Mouse (Mus musculus) midbrain, postnatal 0 days (tissue): ENCODE measurements around the gene Tnfaip6. TPM values are rescaled to one million over a fixed set of nuclear protein-coding genes. Genes with fewer than 3 reads are reported as not detected.
A peak's percentile ranks its signal among the peaks of the same experiment; 100 is the strongest.

ENCODE experiments used
- ATAC-seq: fragments of 200-750 bp; cut with Nextera tagmentation; 2 replicates; pipeline ENCODE4 v1.8.0; 2017; ENCODE audit warnings: moderate number of reproducible peaks, mild to moderate bottlenecking, moderate TSS enrichment, moderate library complexity; ENCODE audit not compliant: low FRiP score
- DNase-seq: peaks from one replicate; pipeline ENCODE4 v3.0.0-alpha.2; 2015; ENCODE audit warnings: low spot score
- H3K27ac ChIP-seq: fragments of 300-500 bp; sonication (generic); 2 replicates; pipeline ENCODE4 v1.5.1; 2014; ENCODE audit warnings: low read depth, mild to moderate bottlenecking, low read length, mixed read lengths
- H3K27me3 ChIP-seq: fragments of 300-500 bp; sonication (generic); 2 replicates; pipeline ENCODE4 v1.6.1; 2014; ENCODE audit warnings: low read length, control low read depth, mixed read lengths; ENCODE audit not compliant: insufficient read depth
- H3K36me3 ChIP-seq: fragments of 300-500 bp; sonication (generic); 2 replicates; pipeline ENCODE4 v1.6.1; 2014; ENCODE audit warnings: low read length, control low read depth, mixed read lengths; ENCODE audit not compliant: insufficient read depth
- H3K4me1 ChIP-seq: fragments of 300-500 bp; sonication (generic); 2 replicates; pipeline ENCODE4 v1.6.1; 2014; ENCODE audit warnings: mild to moderate bottlenecking, control low read depth, antibody characterized with exemption, low read length, mixed read lengths; ENCODE audit not compliant: insufficient read depth
- H3K4me2 ChIP-seq: fragments of 300-500 bp; sonication (generic); 2 replicates; pipeline ENCODE4 v1.6.1; 2014; ENCODE audit warnings: low read depth, mild to moderate bottlenecking, low read length, mixed read lengths; ENCODE audit not compliant: poor library complexity, severe bottlenecking
- H3K4me3 ChIP-seq: fragments of 300-500 bp; sonication (generic); 2 replicates; pipeline ENCODE4 v1.5.1; 2014; ENCODE audit warnings: low read depth, mild to moderate bottlenecking, low read length, moderate library complexity
- H3K9ac ChIP-seq: fragments of 300-500 bp; sonication (generic); replicated peaks from 2 replicates; pipeline ENCODE4 v1.6.1; 2014; ENCODE audit warnings: mild to moderate bottlenecking, low read length, moderate library complexity, mixed read lengths; ENCODE audit not compliant: poor library complexity, severe bottlenecking
- H3K9me3 ChIP-seq: fragments of 300-500 bp; sonication (generic); 2 replicates; pipeline ENCODE4 v1.6.1; 2016; ENCODE audit warnings: low read length, control low read depth
- CTCF ChIP-seq: IDR thresholded peaks from 2 replicates; pipeline ENCODE4 v1.5.1; 2016; ENCODE audit warnings: antibody characterized with exemption, mild to moderate bottlenecking
- WGBS: fragments of 180-500 bp; shearing (Covaris S2); extraction: QIAGEN DNeasy Blood & Tissue Kit; methylation state at CpG from one replicate; pipeline ENCODE4 v1.1.7; 2014; 5-methylcytosine and 5-hydroxymethylcytosine counted together
- polyA plus RNA-seq: library from polyadenylated mRNA; unstranded; fragments of >200 nt; fragmentation: Nextera tagmentation; extraction: Ambion mirVana; gene quantifications from 2 replicates; pipeline ENCODE4 v1.2.1, GENCODE M21; 2015
- total RNA-seq: library from RNA; depleted of rRNA; stranded (reverse); fragments of >200 nt; gene quantifications from 2 replicates; pipeline ENCODE4 v1.2.3, GENCODE M21; 2014

Gene Tnfaip6
- total and polyA plus RNA-seq, 2 experiments from 2014 or later, result 1.6 to 3.1 TPM

DNA sequence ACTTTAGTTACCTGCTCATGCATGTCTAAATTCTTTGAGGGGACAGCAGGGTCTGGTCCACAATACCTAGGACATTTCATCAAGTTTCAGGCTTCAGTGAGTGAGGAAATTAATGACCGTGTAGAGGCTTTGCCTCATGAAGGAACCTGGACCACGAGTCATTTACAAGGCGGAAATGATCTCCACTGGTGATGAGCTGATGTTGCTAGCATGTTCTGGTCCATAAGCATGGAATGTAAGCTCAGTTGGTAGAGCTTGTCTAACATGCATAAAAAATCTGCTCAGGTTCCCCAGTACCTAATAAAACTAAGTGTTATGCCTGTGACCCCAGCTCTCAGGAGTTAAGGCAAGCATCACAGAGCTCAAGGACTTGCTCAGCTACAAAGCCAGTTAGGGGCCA lies 4.3 kb downstream of the Tnfaip6 start:
- no peak for ATAC-seq
- Histone ChIP-seq H3K4me1 (no peaks in the 10 kb centered on the region), H3K9ac (no peak overlapping the region), H3K27me3 (no peaks in the 10 kb centered on the region), H3K9me3 (no peaks in the 10 kb centered on the region), H3K4me2 (no peak overlapping the region), H3K36me3 (no peaks in the 10 kb centered on the region), H3K27ac (no peak overlapping the region), H3K4me3 (no peak overlapping the region)
- DNase-seq, result no peak
- WGBS, result 75% methylated on average over 3 of the region's 3 CpGs
- TF ChIP-seq CTCF, result no peak

DNA sequence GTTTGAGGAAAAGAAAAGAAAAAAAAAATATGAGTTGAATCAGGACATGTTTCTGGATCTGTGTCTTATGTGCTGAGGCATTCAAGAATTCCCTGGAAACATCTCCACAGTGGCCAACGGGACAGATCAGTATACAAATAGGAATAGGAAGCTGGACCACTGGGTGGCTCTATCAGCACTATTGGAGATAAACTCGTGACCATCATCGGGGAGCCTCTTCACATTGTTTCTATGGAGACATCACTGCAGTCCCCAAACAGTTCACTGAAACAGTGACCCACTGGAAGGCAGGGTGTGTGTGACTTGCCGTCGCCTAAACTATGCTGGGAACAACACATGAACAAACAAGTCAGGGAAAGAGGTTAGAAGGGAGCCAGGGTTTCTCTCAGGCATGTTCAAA lies 4.9 kb downstream of the Tnfaip6 start:
- Histone ChIP-seq H3K27ac (no peak overlapping the region), H3K9ac (no peak overlapping the region), H3K27me3 (no peaks in the 10 kb centered on the region), H3K36me3 (no peaks in the 10 kb centered on the region), H3K4me3 (no peak overlapping the region), H3K4me1 (no peaks in the 10 kb centered on the region), H3K9me3 (no peaks in the 10 kb centered on the region), H3K4me2 (no peak overlapping the region)
- WGBS, result 57% methylated on average over 5 of the region's 5 CpGs
- DNase-seq (peak; percentile 21), ATAC-seq (no peak; the same call in 1 of the 2 replicates)
- TF ChIP-seq CTCF, result no peak

DNA sequence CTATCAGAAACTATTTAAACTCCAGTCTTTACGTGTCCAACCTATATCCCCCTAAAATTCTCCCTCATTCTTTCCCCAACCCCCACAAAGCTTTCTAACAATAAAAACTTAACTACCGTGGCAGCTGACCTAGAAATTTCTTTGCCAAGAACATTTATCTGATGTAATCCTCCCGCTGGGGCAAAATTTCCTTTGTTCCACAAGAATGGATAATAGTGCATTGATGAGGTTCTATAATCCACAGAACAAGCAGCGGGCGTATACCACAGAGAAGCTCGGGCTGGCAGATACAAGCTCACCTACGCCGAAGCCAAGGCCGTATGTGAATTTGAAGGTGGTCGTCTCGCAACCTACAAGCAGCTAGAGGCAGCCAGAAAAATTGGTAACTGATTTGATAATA lies 5.7 kb downstream of the Tnfaip6 start:
- Histone ChIP-seq H3K27ac (no peak overlapping the region), H3K4me1 (no peaks in the 10 kb centered on the region), H3K9ac (no peak overlapping the region), H3K4me2 (no peak overlapping the region), H3K4me3 (no peak overlapping the region), H3K36me3 (no peaks in the 10 kb centered on the region), H3K9me3 (no peaks in the 10 kb centered on the region), H3K27me3 (no peaks in the 10 kb centered on the region)
- DNase-seq (peak; percentile 36), ATAC-seq (no peak)
- WGBS, result 56% methylated on average over 11 of the region's 11 CpGs
- no peak for TF ChIP-seq CTCF

DNA sequence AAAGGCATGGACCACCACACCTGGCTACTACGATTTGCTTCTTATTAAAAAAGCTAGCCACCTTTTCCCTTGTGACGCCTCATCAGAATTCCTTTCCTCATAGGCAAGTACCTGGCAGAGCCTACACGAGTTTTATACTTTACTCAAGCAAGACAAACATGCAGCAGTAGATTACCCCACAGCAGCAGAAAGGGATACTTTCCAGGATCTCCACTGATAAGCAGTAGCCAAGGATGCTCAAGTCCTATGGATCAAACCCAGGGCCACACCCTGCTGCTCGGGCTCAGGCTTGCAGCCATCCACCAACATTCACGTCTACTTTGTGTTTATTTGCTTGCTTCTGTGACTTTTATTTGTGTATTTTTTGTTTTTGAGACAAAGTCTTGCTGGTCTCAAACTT lies 8.2 kb downstream of the Tnfaip6 start:
- DNase-seq (no peak), ATAC-seq (no peak)
- Histone ChIP-seq H3K9me3 (no peaks in the 10 kb centered on the region), H3K9ac (no peak overlapping the region), H3K27ac (no peak overlapping the region), H3K27me3 (no peaks in the 10 kb centered on the region), H3K4me3 (no peak overlapping the region), H3K4me1 (no peaks in the 10 kb centered on the region), H3K36me3 (no peaks in the 10 kb centered on the region), H3K4me2 (no peak overlapping the region)
- WGBS, result 91% methylated on average over 5 of the region's 5 CpGs
- TF ChIP-seq CTCF, result no peak

DNA sequence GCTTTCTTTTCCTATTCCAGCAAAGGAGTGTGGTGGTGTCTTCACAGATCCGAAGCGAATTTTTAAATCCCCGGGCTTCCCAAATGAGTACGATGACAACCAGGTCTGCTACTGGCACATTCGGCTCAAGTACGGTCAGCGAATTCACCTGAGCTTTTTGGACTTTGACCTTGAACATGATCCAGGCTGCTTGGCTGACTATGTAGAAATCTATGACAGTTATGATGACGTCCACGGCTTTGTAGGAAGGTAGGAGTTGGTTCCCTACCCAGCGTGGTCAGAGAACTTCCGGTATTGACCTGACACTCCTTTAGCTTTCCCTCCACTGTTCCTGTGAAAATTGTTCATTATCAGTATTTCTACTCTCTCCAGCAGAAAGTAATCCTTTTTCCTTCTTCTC lies 13.0 kb downstream of the Tnfaip6 start:
- Histone ChIP-seq H3K36me3 (no peaks in the 10 kb centered on the region), H3K9me3 (no peaks in the 10 kb centered on the region), H3K4me1 (no peaks in the 10 kb centered on the region), H3K27me3 (no peaks in the 10 kb centered on the region), H3K9ac (no peak overlapping the region), H3K27ac (no peak overlapping the region), H3K4me2 (no peak overlapping the region), H3K4me3 (no peak overlapping the region)
- no peak for ATAC-seq
- no peak for TF ChIP-seq CTCF
- WGBS, result 94% methylated on average over 11 of the region's 11 CpGs
- no peak for DNase-seq

DNA sequence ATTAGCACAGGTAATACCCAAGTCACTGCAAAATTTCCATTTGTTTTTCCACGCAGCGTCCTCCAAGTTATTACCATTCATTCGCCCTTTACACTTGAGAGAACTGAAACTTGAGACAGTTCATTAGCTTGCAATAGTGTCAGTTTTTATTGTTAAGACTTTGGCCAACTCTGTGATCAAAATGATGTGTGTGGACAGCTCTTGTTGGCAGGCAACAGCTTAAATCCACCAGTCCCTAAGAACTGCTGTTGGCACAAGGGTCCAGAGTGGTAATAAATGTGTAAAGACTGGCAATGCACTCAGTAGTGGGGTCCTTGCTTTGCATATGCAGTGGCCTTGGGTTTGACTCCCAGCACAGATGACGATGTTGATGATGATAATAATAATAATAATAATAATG lies 14.5 kb downstream of the Tnfaip6 start:
- Histone ChIP-seq H3K27ac (no peak overlapping the region), H3K9ac (no peak overlapping the region), H3K27me3 (no peaks in the 10 kb centered on the region), H3K4me1 (no peaks in the 10 kb centered on the region), H3K9me3 (no peaks in the 10 kb centered on the region), H3K4me2 (no peak overlapping the region), H3K4me3 (no peak overlapping the region), H3K36me3 (no peaks in the 10 kb centered on the region)
- DNase-seq (no peak), ATAC-seq (no peak)
- WGBS, result 80% methylated on average over 4 of the region's 4 CpGs
- no peak for TF ChIP-seq CTCF
